Mouse (Mus musculus) lung, postnatal 4 days (tissue): ENCODE measurements at regions not wholly inside any gene's neighbourhood (a gene's known extent, or its start where the extent isn't known, plus 50 kb on each side); places are given as distances from the start of the nearest gene placed in this dataset.

Experiments
- DNase-seq, 2 experiments: peaks; one replicate each; pipeline ENCODE4 v3.0.0; 2021

DNA sequence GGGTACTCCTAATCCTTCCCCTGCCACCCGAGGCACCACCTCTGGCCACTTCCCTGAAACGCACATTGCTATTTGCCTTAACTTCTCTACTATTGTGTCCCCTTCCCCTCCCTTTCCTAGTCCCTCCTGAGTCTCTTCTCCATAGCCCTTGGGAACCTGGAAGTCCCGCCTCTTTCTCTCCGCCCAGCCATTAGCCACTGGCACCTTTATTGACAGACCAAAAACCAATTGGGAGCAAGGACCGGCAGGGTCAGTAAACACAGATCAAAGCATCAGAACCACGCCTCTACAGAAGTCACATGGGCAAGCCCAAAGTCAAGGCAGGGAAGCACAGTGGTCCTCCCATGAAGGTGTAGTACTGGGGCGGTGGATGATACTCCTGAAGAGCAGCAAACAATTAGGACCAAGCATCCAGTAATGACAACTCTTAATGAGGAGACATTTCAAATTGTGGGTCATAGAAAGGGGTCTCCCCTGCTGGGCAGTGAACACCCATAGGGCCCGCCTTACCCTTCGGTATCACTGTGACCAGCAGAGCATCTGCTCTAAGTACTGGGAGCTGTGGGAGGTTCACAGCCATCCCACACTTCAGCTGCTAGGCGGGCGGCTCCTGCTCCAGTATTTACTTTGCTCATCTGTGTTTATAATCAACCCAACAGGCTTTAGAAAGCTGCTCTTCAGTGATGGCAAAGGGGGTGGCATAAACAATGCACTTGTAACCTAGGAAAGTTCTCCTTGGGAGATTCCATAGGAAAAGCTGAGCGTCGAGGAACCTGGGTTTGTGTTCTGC, 226.5 kb upstream of the Mphosph6 start:
- no peak for DNase-seq

DNA sequence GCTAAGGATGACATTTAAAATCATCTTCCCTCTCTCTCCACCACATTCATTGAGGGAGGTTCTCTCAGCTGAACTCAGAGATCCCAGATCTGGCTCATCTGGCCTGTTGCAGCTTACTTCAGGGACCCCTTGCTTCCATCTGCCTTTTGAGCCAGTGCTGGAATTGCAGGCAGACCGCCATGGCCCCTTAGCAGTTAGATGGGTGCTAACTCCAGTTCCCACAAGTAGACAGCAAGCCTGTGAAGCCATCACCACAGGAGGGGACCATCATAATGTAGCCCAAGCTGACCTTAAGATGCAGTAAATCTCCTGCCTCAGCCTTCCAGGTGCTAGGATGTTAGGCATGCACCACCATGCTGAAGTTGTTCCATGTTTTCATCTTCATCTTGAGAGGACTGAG, 221.7 kb upstream of the Mphosph6 start:
- DNase-seq: no peak

DNA sequence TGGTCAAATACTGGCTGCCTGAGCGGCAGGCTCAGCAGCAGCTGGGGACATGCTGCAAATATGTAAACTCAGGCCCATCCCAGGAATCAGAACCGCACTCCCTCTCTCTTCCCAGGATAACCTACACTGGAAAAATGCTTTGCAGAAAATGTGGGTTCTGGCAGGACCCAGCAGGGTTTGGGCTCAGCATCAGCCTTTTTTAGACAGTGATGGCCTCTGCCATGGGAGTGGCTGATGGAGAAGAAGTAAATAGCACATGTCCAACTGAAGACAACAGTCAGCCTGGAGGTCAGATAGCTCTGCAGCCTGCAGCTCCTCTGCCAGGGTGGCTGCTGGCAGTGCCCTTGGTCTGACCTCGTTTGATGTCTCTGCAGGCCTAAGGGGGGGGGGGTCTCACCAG, 220.2 kb upstream of the Mphosph6 start:
- DNase-seq: no peak

DNA sequence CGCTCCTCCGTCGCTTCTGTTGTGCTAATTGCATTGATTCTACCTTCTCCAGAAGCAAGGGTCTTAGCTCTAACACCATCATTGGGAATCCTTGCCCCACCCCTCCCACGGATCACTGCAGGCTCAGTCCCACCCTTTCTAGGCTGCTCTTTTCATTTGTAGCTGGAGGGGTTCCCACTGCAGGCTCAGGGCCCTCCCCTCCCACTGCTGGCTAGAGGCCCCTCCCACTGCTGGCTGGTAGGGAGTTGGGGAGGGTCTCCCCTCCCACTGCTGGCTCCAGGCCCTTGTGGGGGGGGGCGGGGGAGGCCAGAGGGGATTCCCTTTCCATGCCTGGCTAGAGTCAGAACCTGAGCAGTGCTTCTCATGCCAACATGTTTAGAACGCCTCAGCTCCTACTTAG, 215.5 kb upstream of the Mphosph6 start:
- DNase-seq: no peak

DNA sequence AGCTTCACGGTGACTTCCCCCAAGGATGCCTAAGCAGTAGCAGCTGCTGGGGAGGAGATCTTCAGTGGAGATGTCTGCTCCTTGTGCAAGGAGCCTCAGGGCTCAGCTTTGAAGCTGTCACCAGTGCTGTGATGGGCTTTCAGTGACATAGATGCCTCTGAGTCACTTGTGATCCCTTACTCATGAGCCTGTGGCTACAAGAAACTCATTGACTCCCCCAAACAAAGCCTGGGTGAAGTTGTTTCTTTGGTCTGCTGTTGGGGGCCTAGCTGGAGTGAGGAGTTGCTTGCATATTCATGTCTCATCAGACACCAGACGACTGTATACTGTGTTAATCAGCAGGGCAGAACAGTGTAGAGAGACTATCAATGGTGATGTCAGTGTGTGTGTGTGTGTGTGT, 203.4 kb upstream of the Mphosph6 start:
- DNase-seq: no peak

DNA sequence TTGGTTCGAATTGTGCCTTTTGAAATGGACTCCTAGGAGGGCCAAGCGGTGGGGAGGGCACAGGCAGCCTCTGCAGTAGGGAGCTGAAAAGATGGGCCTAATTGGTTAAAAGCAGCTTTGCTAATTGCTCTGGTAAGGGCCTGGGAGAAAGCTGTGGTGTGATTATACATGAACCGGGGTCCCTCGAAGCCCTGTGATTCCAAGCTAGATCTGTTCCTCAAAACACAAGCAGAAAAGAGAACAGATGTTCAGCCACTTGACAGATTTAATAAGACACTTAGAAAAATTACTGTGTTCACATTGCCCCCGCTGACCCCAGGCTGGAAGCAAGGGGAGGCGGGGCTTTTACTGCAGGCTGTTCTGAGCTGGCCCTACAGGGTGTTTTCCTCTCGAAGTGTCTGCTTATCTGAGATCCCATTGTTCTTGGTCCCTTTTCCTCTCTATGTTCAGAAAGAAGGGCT, 202.7 kb upstream of the Mphosph6 start:
- DNase-seq: no peak

DNA sequence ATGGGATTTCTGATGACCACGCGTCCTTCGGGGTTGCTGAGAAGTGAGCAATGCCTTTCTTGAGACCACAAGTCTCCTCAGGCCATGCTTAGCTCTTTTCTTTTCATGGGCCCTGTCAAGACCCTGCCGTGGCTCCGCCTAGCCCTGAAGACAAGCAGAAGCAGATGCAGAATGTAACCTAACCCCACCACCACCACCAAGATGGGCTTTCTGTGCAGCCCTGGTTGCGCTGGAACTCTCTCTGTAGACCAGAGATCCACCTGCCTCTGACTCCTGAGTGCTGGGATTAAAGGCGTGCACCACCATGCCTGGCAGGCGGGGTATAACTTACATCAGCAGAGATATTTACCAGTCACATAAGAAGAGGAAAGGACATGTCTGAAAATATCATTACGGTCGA, 199.4 kb upstream of the Mphosph6 start:
- DNase-seq: no peak

DNA sequence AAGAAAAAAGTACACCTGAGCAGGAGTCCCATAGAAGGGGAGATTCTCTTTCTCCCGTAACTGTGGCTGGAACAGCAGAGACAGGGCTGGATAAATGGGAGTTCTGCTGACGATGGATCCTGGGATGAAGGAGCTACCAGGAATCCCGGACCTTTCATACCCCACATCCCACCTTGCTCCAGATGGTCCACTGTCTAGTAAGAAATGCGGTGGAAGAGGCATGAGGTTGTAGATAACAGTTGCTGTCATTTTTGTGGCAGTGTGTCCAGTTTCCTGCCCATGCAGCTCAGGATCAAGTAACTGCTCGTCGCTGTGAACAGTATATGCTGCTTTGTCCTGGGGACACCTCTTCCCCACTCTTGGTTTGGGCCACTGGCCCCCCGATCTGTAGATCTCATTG, 190.1 kb upstream of the Mphosph6 start:
- DNase-seq: no peak

DNA sequence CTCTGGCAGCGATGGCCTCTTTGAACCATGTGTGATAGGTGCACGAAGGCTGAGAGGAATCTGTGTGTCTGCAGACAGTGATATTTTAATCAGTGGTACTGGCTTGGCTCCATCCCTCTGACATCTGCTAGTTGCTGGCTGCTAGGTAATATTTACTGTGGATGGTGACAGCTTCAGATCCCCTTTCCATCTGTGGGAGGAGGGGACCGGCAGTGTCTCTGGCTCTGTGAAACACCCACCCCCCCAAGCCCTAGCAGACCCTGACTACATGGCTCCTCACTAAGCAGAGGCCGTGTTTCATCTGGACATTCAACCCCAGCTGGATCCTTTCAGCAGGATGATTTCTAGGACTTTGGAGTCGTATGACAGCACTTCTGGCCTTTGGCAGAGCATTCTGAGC, 187.0 kb upstream of the Mphosph6 start:
- no peak for DNase-seq

DNA sequence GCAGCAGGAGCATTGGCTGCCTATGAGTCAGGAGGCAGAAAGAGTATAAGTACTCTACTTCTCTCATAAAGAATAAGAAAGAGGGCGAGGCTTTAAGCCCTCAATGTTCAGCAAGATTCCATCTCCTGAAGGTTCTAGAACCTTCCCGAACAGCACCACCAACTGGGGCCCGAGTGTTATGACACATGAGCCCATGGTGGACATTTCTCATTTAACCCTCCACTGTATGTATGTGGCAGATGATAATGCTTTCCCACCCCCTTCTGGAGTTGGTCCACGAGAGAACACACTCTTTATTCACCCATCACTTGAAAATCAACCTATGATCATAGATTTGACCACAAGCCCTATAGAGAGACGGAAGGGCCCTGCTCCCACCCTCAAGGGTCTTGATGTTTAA, 166.6 kb upstream of the Mphosph6 start:
- no peak for DNase-seq

DNA sequence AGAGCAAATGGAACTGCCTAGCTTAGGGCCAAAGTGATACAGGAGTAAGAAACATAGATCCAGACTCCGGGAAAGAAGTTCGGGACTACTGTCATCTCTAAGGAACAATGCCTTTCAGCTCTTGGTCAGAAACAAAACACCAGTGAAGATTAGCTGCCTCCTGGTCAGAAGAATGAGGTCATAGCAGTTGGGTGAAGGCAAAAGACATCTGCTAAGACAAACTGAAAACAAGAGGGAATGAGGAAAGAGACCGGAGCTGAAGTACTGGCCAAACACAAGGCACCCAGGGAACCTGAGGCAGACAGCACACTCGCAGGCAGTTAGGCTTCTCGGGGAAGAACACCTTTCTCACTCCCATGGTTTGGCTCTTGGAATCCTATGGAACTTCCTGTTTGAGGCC, 164.8 kb upstream of the Mphosph6 start:
- DNase-seq: no peak

DNA sequence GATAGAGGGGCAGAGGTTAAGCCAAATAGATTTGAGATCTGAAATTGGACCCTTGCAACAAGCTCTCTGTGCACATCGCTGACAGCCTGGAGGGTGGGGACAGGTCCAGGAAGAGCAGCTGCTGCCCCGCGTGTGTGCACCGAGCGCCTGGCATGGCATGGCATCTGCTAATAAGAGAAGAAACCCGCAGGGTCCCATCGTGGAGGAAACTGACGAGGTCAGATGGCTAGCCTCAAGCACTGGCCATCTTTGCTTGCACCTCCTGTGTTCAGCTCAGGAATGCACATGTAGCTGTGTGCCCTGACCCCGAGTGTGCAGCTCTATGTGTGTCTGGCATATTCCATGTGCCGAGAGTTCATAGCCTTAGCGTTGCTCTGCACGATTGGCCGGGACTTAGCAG, 161.7 kb upstream of the Mphosph6 start:
- DNase-seq: no peak

DNA sequence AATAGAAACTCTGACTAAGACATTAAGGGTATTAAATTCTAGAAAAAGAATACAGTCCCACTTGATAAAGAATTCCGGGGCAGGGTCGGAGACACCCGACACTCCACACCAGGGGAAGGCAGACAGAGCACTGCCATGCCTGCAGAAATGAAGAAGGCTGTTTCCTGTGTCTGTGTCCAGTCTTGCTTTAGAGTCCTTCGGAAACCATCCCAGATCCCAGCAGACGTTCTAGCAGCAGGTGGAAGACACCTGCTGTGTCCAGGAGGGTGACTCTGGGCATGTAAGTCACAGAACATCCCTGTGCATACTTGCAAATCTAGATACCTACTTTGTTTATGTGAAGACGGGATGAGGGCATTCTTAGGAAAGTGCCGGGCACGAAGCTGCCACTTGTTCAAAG, 160.9 kb upstream of the Mphosph6 start:
- DNase-seq: no peak

DNA sequence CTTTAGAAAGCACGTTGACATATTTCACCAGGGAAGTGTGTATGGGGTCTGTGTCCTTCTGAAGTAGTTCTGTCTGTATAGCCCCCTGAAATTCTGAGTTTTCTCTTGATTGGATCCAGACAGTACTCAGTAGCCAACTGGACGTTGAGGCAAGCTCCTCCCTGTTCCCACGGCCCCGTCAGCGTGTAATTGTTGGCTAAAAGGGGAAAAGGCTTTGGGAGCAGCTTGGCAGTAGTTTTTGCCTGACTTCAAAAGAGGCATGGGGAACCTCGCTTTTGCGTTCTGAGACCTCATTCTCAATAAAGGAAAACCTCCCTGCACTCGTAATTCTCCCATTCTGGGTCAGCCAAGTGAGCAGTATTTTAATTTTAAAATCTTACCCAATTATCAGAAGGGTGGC, 157.8 kb upstream of the Mphosph6 start:
- DNase-seq: no peak

DNA sequence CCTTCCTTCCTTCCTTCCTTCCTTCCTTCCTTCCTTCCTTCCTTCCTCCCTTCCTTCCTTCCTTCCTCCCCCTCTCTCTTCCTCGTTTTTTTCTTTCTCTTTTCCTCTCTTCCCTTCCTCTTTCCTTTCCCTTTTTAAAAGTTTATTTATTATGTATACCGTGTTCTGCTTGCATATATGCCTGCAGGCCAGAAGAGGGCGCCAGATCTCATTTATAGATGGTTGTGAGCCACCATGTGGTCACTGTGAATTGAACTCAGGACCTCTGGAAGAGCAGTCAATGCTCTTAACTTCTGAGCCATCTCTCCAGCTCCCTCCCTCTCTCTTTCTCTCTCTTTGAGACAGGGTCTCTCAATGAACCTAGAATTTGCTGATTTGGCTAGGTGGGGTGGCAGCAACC, 157.2 kb upstream of the Mphosph6 start:
- no peak for DNase-seq

DNA sequence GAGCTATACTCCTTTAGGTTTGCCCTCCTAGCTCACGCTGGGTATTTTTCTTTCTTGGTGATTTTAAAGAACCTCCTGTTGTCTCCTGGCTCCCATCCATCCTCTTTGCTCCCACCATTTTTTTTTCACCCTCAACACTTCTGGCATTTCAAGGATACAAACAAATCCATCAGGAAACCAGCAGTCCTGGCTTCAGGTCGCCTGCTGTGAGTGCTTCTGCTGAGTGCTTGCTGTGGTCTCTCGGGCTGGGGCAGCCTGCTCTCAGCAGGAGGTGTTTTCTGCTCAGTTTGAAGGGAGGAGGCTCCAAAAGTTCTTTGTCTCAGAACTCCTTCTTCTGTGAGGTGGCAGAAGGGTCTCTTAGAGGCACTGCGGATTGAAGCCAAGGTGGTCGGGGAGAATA, 149.9 kb upstream of the Mphosph6 start:
- no peak for DNase-seq

DNA sequence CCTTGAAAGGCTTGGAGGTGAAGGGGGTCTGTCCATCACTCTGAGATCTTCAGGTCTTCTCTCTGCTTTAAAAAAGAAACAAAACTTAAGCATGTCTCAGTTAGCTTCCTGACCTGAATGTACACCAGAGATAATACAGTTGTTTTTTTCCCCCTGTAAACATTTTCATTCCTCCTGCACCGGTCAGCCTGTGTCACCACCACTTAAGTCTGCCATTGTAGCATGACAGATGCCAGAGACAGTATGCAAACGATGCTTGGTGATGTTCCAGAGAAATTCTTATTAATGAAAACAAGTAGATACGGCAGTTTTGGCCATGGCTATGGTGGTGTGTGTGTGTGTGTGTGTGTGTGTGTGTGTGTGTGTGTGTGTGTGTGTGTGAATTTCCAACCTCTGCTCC, 144.8 kb upstream of the Mphosph6 start:
- DNase-seq: no peak

DNA sequence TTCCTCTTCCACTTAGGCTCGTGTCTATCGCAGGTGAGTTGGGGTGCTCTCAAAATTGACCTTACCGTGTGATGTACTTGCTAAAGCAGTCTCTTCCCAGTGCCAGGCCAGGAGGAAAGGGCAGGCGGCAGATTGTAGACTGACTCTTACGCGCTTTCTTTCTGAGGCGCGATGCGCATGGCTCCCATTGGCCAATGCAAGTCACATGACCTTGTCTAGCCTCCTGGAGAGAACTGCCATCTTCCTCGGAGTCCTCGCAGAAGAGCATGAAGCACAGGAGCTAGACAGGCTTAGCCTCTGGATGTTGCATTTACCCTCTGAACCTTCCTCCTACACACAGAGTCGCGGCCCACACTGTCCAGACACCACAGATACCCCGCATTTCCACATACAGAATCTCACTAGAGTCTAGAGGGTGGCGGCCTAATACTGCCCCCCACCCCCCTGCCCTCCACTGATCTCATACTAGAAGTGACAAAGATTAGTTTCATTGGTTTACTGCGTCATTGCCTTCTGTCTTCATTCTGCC, 132.9 kb upstream of the Mphosph6 start:
- DNase-seq: no peak

DNA sequence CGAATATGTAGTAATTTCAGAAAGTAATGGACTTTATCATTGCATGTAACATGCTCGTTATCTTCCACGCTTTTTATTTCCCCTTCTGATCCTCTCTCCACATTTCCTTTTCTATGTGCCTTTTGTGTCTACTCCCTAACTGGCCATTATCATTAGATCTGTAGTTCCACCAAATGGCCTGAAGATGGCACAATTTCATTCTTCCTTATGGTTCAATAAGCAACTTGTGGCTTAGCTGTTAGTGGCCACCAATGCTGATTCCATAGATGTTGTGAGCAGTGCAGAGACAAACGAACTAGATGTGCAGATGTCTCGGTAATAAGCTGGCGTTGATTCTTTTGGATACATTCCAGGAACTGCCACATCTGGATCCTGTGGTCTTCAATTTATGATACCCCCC, 128.9 kb upstream of the Mphosph6 start:
- peak in 1 of 2 experiments; percentile 16 for DNase-seq

DNA sequence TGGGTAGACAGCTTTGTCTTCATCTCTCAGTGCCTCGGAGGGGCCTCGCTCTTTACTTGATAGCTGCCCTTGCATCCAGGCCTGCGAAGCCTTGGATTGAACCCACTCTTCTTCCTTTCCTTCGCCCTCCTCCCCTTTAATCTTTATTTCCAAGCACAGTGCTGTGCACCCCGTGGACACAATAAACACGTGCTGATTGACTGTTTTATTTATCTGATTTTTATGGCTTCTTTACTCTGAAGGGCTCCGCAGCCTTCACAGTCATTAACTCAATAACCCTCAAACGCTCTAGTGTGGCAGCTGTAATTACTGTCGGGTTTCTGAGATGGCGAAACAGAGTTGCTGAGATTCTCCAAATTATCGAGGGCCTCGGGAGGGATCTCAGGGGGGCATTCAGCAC, 127.9 kb upstream of the Mphosph6 start:
- DNase-seq: no peak

DNA sequence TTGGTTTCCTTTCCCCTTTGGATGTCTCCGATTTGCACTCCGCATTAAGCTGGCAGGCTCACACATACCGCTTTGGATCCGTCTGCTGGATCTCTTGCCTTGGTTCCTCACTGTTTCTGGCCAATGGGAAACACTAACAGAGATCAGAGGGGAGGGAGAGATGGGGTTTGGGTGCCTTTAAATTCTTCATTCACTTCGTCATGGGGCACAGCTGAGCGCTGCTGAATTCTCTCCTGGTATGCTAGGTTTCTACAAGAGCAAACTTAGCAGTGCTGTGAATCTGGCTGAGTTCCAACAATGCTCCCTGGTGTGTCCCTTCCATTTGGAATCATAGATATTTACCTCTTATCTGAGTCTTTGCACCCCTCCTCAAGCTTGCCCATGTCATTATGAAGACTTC, 121.6 kb upstream of the Mphosph6 start:
- no peak for DNase-seq

DNA sequence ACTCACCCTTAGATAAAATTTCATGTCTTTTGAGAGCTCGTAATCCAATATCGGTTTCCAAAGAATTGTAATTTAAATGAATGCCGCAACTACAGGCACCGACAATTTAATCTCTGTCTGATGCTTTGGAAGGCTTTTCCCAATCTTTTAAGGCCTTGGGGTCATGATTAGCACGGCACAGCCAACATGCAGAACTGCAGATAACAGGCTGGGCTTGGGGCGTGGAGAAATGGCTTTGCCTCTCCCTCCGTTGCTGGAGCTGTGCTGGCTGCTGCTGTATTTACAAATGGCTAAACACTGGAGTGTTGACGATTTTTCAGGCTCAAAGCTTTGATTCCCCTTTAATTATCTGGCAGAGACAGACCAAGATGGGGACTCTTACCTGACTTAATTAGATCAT, 101.3 kb upstream of the Mphosph6 start:
- DNase-seq: no peak

DNA sequence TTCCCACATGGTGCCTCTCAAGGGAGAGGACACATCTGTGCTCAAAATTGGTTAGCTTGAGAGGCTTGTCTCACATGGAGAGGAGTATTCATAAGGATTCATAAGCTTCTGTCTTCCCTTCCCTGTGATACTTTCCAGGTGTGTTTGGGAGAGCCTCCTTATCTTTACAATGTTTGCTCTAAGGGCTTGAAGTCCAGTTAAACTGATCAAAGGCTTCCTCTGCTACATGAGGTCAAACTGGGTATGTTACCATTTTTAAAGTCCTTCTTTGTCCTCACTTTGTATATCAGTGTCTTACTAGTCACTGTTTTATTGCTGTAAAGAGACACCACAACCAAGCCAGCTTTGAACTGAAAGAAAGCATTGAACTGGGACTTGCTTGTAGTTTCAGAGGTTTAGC, 98.1 kb upstream of the Mphosph6 start:
- DNase-seq: no peak

DNA sequence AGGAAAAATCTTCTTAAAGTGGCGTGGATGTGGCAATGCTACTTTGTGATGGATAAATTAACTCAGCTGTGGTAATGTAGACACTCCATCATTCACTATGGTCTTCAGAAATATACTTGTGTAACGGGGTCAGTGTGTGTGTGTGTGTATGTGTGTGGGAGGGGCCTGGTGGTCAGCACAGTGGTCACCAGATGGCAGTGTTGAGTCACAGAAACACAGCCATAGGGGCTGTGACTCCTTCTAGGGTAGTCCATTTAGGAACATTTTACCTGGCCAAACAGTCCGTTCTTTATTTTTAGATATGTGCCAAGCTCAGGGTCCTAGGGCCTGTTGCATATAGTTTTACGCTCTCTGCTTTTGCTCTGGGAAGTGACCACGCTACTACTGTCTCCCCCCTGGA, 96.3 kb upstream of the Mphosph6 start:
- DNase-seq: peak in 1 of 2 experiments; percentile 8

DNA sequence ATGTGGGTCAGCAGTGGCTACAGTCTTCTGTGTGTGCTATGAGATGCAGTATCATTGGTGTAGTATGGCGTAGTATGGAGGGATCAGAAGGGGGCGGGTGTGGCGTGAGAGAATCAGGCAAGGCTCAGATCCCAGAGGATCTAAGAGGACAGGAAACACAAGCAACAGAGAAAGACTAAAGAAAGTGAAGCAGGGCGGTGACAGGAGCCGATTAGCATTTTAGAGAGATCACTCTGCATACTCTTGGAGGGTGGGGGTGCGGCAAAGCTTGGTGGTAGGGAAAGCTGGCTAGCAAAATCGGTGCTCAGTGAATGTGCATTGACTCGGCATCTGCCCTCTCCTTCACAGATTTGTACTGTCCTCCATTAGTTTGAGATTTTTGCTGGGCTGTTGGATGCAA, 93.1 kb upstream of the Mphosph6 start:
- no peak for DNase-seq
